Mouse (Mus musculus) midbrain, embryonic 12.5 days (tissue): ENCODE results near the gene Kcns3. TPM values are rescaled to one million over a fixed set of nuclear protein-coding genes. Genes with fewer than 3 reads are reported as not detected.
"Not testable (repeated sequence)": the region's sequence is repeated elsewhere in the genome, so short reads cannot be mapped to it uniquely, and the experiment has no call there.

ENCODE experiments used
- ATAC-seq: fragments of 200-750 bp; cut with Nextera tagmentation; 2 replicates; pipeline ENCODE4 v1.8.0; 2017; ENCODE audit warnings: low read depth, moderate TSS enrichment, moderate library complexity; ENCODE audit not compliant: low FRiP score
- H3K27ac ChIP-seq: fragments of 300-500 bp; sonication (generic); replicated peaks from 2 replicates; pipeline ENCODE4 v1.5.1; 2016; ENCODE audit warnings: mild to moderate bottlenecking
- H3K27me3 ChIP-seq: fragments of 300-500 bp; sonication (generic); 2 replicates; pipeline ENCODE4 v1.6.1; 2016; ENCODE audit warnings: mild to moderate bottlenecking
- H3K36me3 ChIP-seq: fragments of 300-500 bp; sonication (generic); 2 replicates; pipeline ENCODE4 v1.6.1; 2016
- H3K4me1 ChIP-seq: fragments of 300-500 bp; sonication (generic); 2 replicates; pipeline ENCODE4 v1.6.1; 2016
- H3K4me2 ChIP-seq: fragments of 300-500 bp; sonication (generic); replicated peaks from 2 replicates; pipeline ENCODE4 v1.6.1; 2016; ENCODE audit warnings: mild to moderate bottlenecking, moderate library complexity
- H3K4me3 ChIP-seq: fragments of 300-500 bp; sonication (generic); 2 replicates; pipeline ENCODE4 v1.5.1; 2016; ENCODE audit warnings: mild to moderate bottlenecking
- H3K9ac ChIP-seq: fragments of 300-500 bp; sonication (generic); replicated peaks from 2 replicates; pipeline ENCODE4 v1.6.1; 2016; ENCODE audit warnings: mild to moderate bottlenecking, moderate library complexity
- H3K9me3 ChIP-seq: fragments of 300-500 bp; sonication (generic); 2 replicates; pipeline ENCODE4 v1.6.1; 2016; ENCODE audit warnings: mild to moderate bottlenecking
- WGBS: fragments of 180-500 bp; shearing (Covaris S2); methylation state at CpG from one replicate; pipeline ENCODE4 v1.1.7; 2016; 5-methylcytosine and 5-hydroxymethylcytosine counted together
- polyA plus RNA-seq: library from polyadenylated mRNA; unstranded; fragments of >200 nt; fragmentation: Nextera tagmentation; extraction: Ambion mirVana; gene quantifications from 2 replicates; pipeline ENCODE4 v1.2.1, GENCODE M21; 2016

The Kcns3 gene
- polyA plus RNA-seq, 1 experiment from 2014 or later = not detected

- not testable (repeated sequence) for H3K4me1 ChIP-seq, H3K9ac ChIP-seq, H3K36me3 ChIP-seq, H3K4me3 ChIP-seq, H3K27me3 ChIP-seq, H3K9me3 ChIP-seq, H3K27ac ChIP-seq, ATAC-seq, H3K4me2 ChIP-seq
- WGBS = 57% methylated on average over 4 of the region's 4 CpGs
Observed at GRCm38 (mm10) chr12:11052676-11053075, 98.2 kb downstream of the Kcns3 start.

- H3K27ac ChIP-seq = no peak overlapping the region
- ATAC-seq = no peak
- H3K4me3 ChIP-seq = no peak overlapping the region
- H3K9ac ChIP-seq = no peak overlapping the region
- no peaks in the 10 kb centered on the region for H3K4me1 ChIP-seq
- H3K27me3 ChIP-seq = no peaks in the 10 kb centered on the region
- no peak overlapping the region for H3K4me2 ChIP-seq
- H3K9me3 ChIP-seq = no peaks in the 10 kb centered on the region
- no peaks in the 10 kb centered on the region for H3K36me3 ChIP-seq
Observed at GRCm38 (mm10) chr12:11041821-11042220, 109.0 kb downstream of the Kcns3 start.

Other genes with a start within 250 kb of the Kcns3 start
- not detected in 2 replicates for gene Msgn1, start 57.9 kb upstream of the Kcns3 start, polyA plus RNA-seq
- 10.9 and 11.6 TPM in 2 replicates for gene Gen1, start 114.7 kb upstream of the Kcns3 start, polyA plus RNA-seq
- 137 and 154 TPM in 2 replicates for gene Smc6, start 114.8 kb upstream of the Kcns3 start, polyA plus RNA-seq